Mouse (Mus musculus) hindlimb bud, embryonic 11.5 days (tissue): ENCODE measurements around the gene 4933416C03Rik.

Experiments used
- DNase-seq: peaks from one replicate; pipeline ENCODE4 v3.0.0-alpha.2; 2012; ENCODE audit warnings: low read depth, low spot score; ENCODE audit errors: extremely low spot score

The 4933416C03Rik gene

GRCm38 (mm10) chr10:116113867-116114474 lies at the start of gene 4933416C03Rik:
4933416C03Rik (minus strand) TSS chr10:116113917.
- DNase-seq: no peak

GRCm38 (mm10) chr10:116162338-116162737 lies 48.6 kb upstream of the 4933416C03Rik start:
- DNase-seq: no peak

GRCm38 (mm10) chr10:116156699-116157098 lies 43.0 kb upstream of the 4933416C03Rik start:
- DNase-seq: no peak

- DNase-seq: no peak
Observed at GRCm38 (mm10) chr10:116154707-116155106, 41.0 kb upstream of the 4933416C03Rik start.

- DNase-seq: no peak
Observed at GRCm38 (mm10) chr10:116146091-116146490, 32.4 kb upstream of the 4933416C03Rik start.

- DNase-seq: no peak
Observed at GRCm38 (mm10) chr10:116143684-116144083, 30.0 kb upstream of the 4933416C03Rik start.

GRCm38 (mm10) chr10:116140226-116140625 lies 26.5 kb upstream of the 4933416C03Rik start:
- DNase-seq: no peak

- no peak for DNase-seq
Observed at GRCm38 (mm10) chr10:116135187-116135586, 21.5 kb upstream of the 4933416C03Rik start.

- no peak for DNase-seq
Observed at GRCm38 (mm10) chr10:116132233-116132632, 18.5 kb upstream of the 4933416C03Rik start.

GRCm38 (mm10) chr10:116131223-116131622 lies 17.5 kb upstream of the 4933416C03Rik start:
- DNase-seq: no peak

- DNase-seq: no peak
Observed at GRCm38 (mm10) chr10:116130401-116130800, 16.7 kb upstream of the 4933416C03Rik start.

- DNase-seq: no peak
Observed at GRCm38 (mm10) chr10:116125364-116125763, 11.6 kb upstream of the 4933416C03Rik start.

GRCm38 (mm10) chr10:116123808-116124207 lies 10.1 kb upstream of the 4933416C03Rik start:
- no peak for DNase-seq

GRCm38 (mm10) chr10:116121463-116121862 lies 7.7 kb upstream of the 4933416C03Rik start:
- DNase-seq: no peak

GRCm38 (mm10) chr10:116117060-116117459 lies 3.3 kb upstream of the 4933416C03Rik start:
- no peak for DNase-seq

GRCm38 (mm10) chr10:116115881-116116677 lies 2.4 kb upstream of the 4933416C03Rik start:
- no peak for DNase-seq

GRCm38 (mm10) chr10:116112868-116113267 lies 849 bp downstream of the 4933416C03Rik start:
- DNase-seq: no peak

GRCm38 (mm10) chr10:116108730-116109129 lies 5.0 kb downstream of the 4933416C03Rik start:
- DNase-seq: no peak

- DNase-seq: no peak
Observed at GRCm38 (mm10) chr10:116108176-116108575, 5.5 kb downstream of the 4933416C03Rik start.

GRCm38 (mm10) chr10:116098470-116098869 lies 15.2 kb downstream of the 4933416C03Rik start:
- no peak for DNase-seq

GRCm38 (mm10) chr10:116096466-116096865 lies 17.3 kb downstream of the 4933416C03Rik start:
- no peak for DNase-seq

- no peak for DNase-seq
Observed at GRCm38 (mm10) chr10:116083965-116084364, 29.8 kb downstream of the 4933416C03Rik start.
